Mouse (Mus musculus): ENCODE data around the gene Aff1. TPM values are rescaled to one million over a fixed set of nuclear protein-coding genes. Genes with fewer than 3 reads are reported as not detected.

The Aff1 gene
- polyA plus RNA-seq, 1 experiment from 2014 or later = 2.1 TPM

GRCm38 (mm10) chr5:103772252-103772651 lies 80.1 kb downstream of the Aff1 start:
- Histone ChIP-seq H3K9ac (0 out of 2 replicates have a peak overlapping the region, but pooled peaks have one; percentile 3), H3K27me3 (replicated peaks) (no peaks in the 10 kb centered on the region), H3K4me3 (no peak overlapping the region), H3K27ac (peak overlapping the region; percentile 68), H3K4me1 (peaks cover 17% of the 10 kb centered on the region), H3K9me3 (no peaks in the 10 kb centered on the region), H3K36me3 (replicated peaks) (no peaks in the 10 kb centered on the region), H3K4me2 (no peak overlapping the region)
- WGBS = 17% methylated on average over 4 of the region's 4 CpGs
- no peak for ATAC-seq (replicated peaks)

- WGBS = 2% methylated on average over 5 of the region's 5 CpGs
- H3K27ac ChIP-seq = peak overlapping the region; percentile 68
- no peaks in the 10 kb centered on the region for H3K36me3 ChIP-seq (replicated peaks)
- H3K9me3 ChIP-seq = no peaks in the 10 kb centered on the region
- peak overlapping the region; percentile 21 for H3K4me2 ChIP-seq
- H3K27me3 ChIP-seq (replicated peaks) = no peaks in the 10 kb centered on the region
- peak; percentile 59; the same call in 1 of the 2 replicates for ATAC-seq (replicated peaks)
- peaks cover 24% of the 10 kb centered on the region for H3K4me1 ChIP-seq
- no peak overlapping the region for H3K4me3 ChIP-seq
- H3K9ac ChIP-seq = peak overlapping the region; percentile 9; the same call in 1 of the 2 replicates
Observed at GRCm38 (mm10) chr5:103773100-103773552, 81.0 kb downstream of the Aff1 start.

DNA sequence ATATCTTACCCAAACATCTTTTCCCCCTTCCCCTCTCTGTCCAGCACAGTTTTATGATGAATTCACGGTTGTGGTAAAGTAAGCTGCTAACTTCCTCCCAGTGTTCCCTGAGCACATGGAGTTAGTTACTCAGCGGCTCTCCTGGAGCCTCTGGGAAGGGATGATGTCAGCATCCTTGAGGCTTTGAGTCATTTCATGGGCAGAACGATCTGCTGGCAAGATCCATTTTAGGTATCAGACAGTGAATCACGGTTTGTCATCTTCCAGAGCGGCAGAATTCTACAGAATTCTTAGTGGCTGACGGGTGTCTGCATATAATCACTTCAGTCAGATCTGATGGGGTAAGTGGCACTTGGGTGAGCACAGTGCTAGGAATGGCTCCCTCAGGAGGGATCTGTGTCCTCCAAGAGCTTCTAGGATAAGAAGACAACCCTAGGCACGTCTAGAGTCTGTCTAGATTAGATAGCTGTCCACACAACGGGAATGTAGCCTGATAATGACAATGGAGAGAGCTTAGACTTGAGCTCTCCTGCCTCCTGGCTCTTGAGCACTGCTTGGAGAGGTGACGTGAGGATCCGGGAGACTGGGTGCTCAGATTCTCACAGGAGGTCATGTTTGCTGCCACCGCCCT lies 82.6 kb downstream of the Aff1 start:
- Histone ChIP-seq H3K4me1 (peaks cover 41% of the 10 kb centered on the region), H3K36me3 (replicated peaks) (no peaks in the 10 kb centered on the region), H3K27me3 (replicated peaks) (no peaks in the 10 kb centered on the region), H3K4me2 (no peak overlapping the region), H3K4me3 (no peak overlapping the region), H3K9me3 (no peaks in the 10 kb centered on the region), H3K9ac (no peak overlapping the region), H3K27ac (no peak overlapping the region)
- no peak for ATAC-seq (replicated peaks)
- 75% methylated on average over 11 of the region's 11 CpGs for WGBS

DNA sequence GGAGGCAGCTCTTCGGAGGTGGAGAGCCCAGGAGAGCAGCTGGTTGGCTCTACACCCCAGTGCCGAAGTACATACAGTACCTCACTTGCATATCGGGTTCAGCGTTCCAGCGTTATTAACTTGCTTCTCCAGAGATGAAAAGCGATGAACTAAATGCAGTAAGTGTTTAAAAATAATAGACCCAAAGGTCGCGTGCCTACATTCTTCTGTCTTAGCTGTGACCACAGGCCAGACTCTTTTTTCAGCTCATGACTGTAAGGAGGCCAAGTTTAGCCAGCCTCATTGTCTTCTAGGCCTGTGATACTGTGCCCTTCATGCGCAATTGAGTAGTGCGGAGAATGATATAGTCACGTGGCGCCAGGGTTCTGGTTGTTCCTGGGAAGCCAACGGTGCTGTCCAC lies 83.3 kb downstream of the Aff1 start:
- no peaks in the 10 kb centered on the region for H3K36me3 ChIP-seq (replicated peaks)
- no peaks in the 10 kb centered on the region for H3K27me3 ChIP-seq (replicated peaks)
- H3K9ac ChIP-seq = no peak overlapping the region
- H3K9me3 ChIP-seq = no peaks in the 10 kb centered on the region
- no peak overlapping the region for H3K4me2 ChIP-seq
- no peak overlapping the region for H3K4me3 ChIP-seq
- ATAC-seq (replicated peaks) = no peak
- no peak overlapping the region for H3K27ac ChIP-seq
- H3K4me1 ChIP-seq = peaks cover 43% of the 10 kb centered on the region
- WGBS = 83% methylated on average over 13 of the region's 13 CpGs

- no peak for ATAC-seq (replicated peaks)
- Histone ChIP-seq H3K36me3 (replicated peaks) (no peaks in the 10 kb centered on the region), H3K27me3 (replicated peaks) (no peaks in the 10 kb centered on the region), H3K9me3 (no peaks in the 10 kb centered on the region), H3K4me2 (no peak overlapping the region), H3K4me1 (peaks cover 43% of the 10 kb centered on the region), H3K9ac (no peak overlapping the region), H3K4me3 (no peak overlapping the region), H3K27ac (no peak overlapping the region)
- WGBS = 66% methylated on average over 4 of the region's 4 CpGs
Observed at GRCm38 (mm10) chr5:103776842-103777241, 84.7 kb downstream of the Aff1 start.

DNA sequence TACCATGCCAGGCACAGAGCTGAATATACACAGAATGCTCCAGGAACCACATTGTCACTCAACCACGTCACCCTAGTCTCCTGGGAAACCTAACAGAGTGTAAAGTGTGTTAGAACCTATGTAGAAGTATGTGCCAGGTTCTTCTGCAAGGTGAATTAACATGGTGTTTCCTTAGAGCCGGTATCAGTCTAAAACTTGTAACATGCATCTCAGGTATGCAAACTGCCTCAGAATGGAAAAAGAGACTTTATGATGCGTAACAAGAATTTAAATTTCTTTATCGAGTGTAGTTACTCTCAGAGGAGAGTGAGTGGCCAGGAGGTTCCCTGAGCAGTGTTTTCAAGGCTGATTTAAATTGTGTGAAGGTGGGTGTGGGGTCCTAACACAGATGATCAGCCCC lies 85.3 kb downstream of the Aff1 start:
- peaks cover 37% of the 10 kb centered on the region for H3K4me1 ChIP-seq
- H3K4me3 ChIP-seq = no peak overlapping the region
- whole genome bisulfite sequencing = 40% methylated on average over 4 of the region's 4 CpGs
- H3K27me3 ChIP-seq (replicated peaks) = no peaks in the 10 kb centered on the region
- peak overlapping the region; percentile 53; the same call in 1 of the 2 replicates for H3K4me2 ChIP-seq
- no peak overlapping the region for H3K9ac ChIP-seq
- H3K36me3 ChIP-seq (replicated peaks) = no peaks in the 10 kb centered on the region
- no peaks in the 10 kb centered on the region for H3K9me3 ChIP-seq
- no peak overlapping the region for H3K27ac ChIP-seq
- no peak for ATAC-seq (replicated peaks)

GRCm38 (mm10) chr5:103778314-103779117 lies 86.3 kb downstream of the Aff1 start:
- 2% methylated on average over 17 of the region's 17 CpGs for WGBS
- peaks cover 27% of the 10 kb centered on the region for H3K4me1 ChIP-seq
- peak; percentile 86 for ATAC-seq (replicated peaks)

DNA sequence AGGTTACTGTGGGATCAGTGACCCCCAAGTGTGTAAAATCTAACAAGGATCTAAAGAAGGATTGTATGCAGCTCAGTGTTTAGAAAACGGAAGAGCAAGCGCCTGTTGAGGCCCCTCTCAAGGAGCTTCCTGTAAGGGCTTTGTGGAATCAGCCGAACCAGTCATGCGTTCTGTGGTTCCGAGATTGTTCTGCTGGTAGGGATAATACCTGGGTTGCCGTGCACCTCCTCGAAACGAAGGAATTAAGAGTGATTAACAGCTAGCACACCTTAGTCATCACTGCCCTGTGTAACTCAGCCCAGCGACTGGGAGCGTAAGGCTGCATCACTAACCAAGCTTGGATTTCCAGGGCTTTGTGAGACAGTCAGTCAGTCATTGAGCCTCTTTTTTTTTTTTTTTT lies 87.7 kb downstream of the Aff1 start:
- ATAC-seq (replicated peaks) = no peak
- Histone ChIP-seq H3K9me3 (no peaks in the 10 kb centered on the region), H3K36me3 (replicated peaks) (no peaks in the 10 kb centered on the region), H3K27me3 (replicated peaks) (no peaks in the 10 kb centered on the region), H3K27ac (no peak overlapping the region), H3K9ac (no peak overlapping the region), H3K4me2 (no peak overlapping the region), H3K4me1 (peaks cover 26% of the 10 kb centered on the region), H3K4me3 (no peak overlapping the region)
- 22% methylated on average over 10 of the region's 10 CpGs for whole genome bisulfite sequencing

More at GRCm38 (mm10) chr5:103778314-103779117, 86.3 kb downstream of the Aff1 start:
- H3K27me3 ChIP-seq (replicated peaks) = no peaks in the 10 kb centered on the region
- peak overlapping the region; percentile 29 for H3K4me3 ChIP-seq
- peak overlapping the region; percentile 53 for H3K4me2 ChIP-seq
- no peaks in the 10 kb centered on the region for H3K36me3 ChIP-seq (replicated peaks)
- peak overlapping the region; percentile 46 for H3K27ac ChIP-seq
- H3K9ac ChIP-seq = no peak overlapping the region
- no peaks in the 10 kb centered on the region for H3K9me3 ChIP-seq

GRCm38 (mm10) chr5:103780266-103780665 lies 88.1 kb downstream of the Aff1 start:
- H3K36me3 ChIP-seq (replicated peaks) = no peaks in the 10 kb centered on the region
- peaks cover 26% of the 10 kb centered on the region for H3K4me1 ChIP-seq
- ATAC-seq (replicated peaks) = no peak; the same call in 1 of the 2 replicates
- no peaks in the 10 kb centered on the region for H3K9me3 ChIP-seq
- no peak overlapping the region for H3K4me3 ChIP-seq
- H3K27me3 ChIP-seq (replicated peaks) = no peaks in the 10 kb centered on the region
- H3K4me2 ChIP-seq = no peak overlapping the region
- 27% methylated on average over 6 of the region's 6 CpGs for WGBS
- H3K27ac ChIP-seq = no peak overlapping the region
- H3K9ac ChIP-seq = no peak overlapping the region

- H3K9ac ChIP-seq = no peak overlapping the region
- no peak overlapping the region for H3K27ac ChIP-seq
- H3K4me1 ChIP-seq = peaks cover 26% of the 10 kb centered on the region
- no peak overlapping the region for H3K4me3 ChIP-seq
- 75% methylated on average over 6 of the region's 6 CpGs for WGBS
- no peaks in the 10 kb centered on the region for H3K36me3 ChIP-seq (replicated peaks)
- no peak overlapping the region for H3K4me2 ChIP-seq
- no peaks in the 10 kb centered on the region for H3K9me3 ChIP-seq
- H3K27me3 ChIP-seq (replicated peaks) = no peaks in the 10 kb centered on the region
- ATAC-seq (replicated peaks) = no peak
Observed at GRCm38 (mm10) chr5:103780836-103781235, 88.7 kb downstream of the Aff1 start.

GRCm38 (mm10) chr5:103783086-103783668 lies 91.0 kb downstream of the Aff1 start:
- no peak overlapping the region for H3K4me2 ChIP-seq
- no peak overlapping the region for H3K4me3 ChIP-seq
- H3K27ac ChIP-seq = no peak overlapping the region
- WGBS = 84% methylated on average over 11 of the region's 11 CpGs
- no peak overlapping the region for H3K9ac ChIP-seq
- H3K27me3 ChIP-seq (replicated peaks) = no peaks in the 10 kb centered on the region
- ATAC-seq (replicated peaks) = no peak
- no peaks in the 10 kb centered on the region for H3K36me3 ChIP-seq (replicated peaks)
- H3K9me3 ChIP-seq = no peaks in the 10 kb centered on the region
- peaks cover 18% of the 10 kb centered on the region for H3K4me1 ChIP-seq

DNA sequence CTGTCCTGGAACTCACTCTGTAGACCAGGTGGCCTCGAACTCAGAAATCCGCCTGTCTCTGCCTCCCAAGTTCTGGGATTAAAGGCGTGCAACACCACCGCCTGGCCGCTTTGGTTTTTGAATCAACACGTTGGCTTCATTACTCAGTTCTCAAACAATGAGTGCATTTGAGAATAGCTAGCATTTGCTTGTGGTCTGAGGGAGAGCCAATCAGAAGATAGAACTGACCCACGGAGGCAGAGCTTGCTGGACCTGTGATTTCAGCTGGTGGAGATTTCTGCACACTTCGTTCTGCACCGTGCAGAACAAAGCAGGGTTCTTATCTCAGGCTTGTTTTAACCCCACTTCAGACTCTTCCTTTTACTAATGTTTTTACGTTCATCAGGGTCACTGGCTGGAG lies 93.9 kb downstream of the Aff1 start:
- H3K4me1 ChIP-seq = no peaks in the 10 kb centered on the region
- H3K9ac ChIP-seq = no peak overlapping the region
- no peaks in the 10 kb centered on the region for H3K9me3 ChIP-seq
- no peak overlapping the region for H3K27ac ChIP-seq
- H3K4me2 ChIP-seq = no peak overlapping the region
- no peak for ATAC-seq (replicated peaks)
- H3K27me3 ChIP-seq (replicated peaks) = no peaks in the 10 kb centered on the region
- no peaks in the 10 kb centered on the region for H3K36me3 ChIP-seq (replicated peaks)
- 85% methylated on average over 10 of the region's 10 CpGs for WGBS
- no peak overlapping the region for H3K4me3 ChIP-seq
